ENCODE assay signal across 18 mouse cellular contexts in the genomic region with DNA sequence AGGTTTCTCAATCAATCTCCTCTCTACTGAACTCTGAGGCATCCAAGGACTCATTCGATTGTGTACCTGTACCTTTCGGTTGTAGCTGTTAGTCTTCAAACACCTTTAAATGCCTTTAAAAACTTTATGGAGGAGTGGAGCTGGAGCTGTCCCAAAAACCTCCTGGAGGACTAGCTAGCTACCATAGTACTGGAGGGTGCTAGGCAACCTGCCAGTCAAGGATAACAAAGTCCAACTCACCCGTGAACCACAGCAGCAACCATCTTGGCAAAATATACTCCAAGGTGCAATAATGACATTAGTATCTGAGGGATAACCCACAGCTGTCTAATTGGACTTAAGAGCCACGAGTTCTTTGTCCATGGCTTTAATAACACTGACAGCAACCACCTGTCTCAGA.
"Had no signal": no experiment of that assay in that cellular context is flagged by ENCODE, and none has a peak within 500 bp of the region (broad histone marks: within the 10 kb centered on the region; RNA-seq: fewer than 3 reads in every experiment).

No protein-coding gene starts in this region.

- H3K4me1 ChIP-seq: intestine, embryonic 15.5 days; limb, embryonic 12.5 days; neural tube, embryonic 12.5 days; stomach, embryonic 15.5 days had no signal

- H3K4me3 ChIP-seq: intestine, embryonic 15.5 days; limb, embryonic 12.5 days; limb, embryonic 15.5 days; liver, embryonic 12.5 days; liver, embryonic 15.5 days; midbrain, embryonic 12.5 days; midbrain, embryonic 15.5 days; neural tube, embryonic 12.5 days; neural tube, embryonic 15.5 days; stomach, embryonic 15.5 days had no signal

- H3K36me3 ChIP-seq: intestine, embryonic 15.5 days; limb, embryonic 12.5 days; limb, embryonic 15.5 days; liver, embryonic 12.5 days; liver, embryonic 15.5 days; midbrain, embryonic 12.5 days; midbrain, embryonic 15.5 days; neural tube, embryonic 12.5 days; neural tube, embryonic 15.5 days; stomach, embryonic 15.5 days had no signal

- H3K27me3 ChIP-seq: intestine, embryonic 15.5 days; limb, embryonic 12.5 days; limb, embryonic 15.5 days; liver, embryonic 12.5 days; liver, embryonic 15.5 days; midbrain, embryonic 15.5 days; neural tube, embryonic 12.5 days; neural tube, embryonic 15.5 days; stomach, embryonic 15.5 days had no signal

- H3K9ac ChIP-seq: intestine, embryonic 15.5 days; limb, embryonic 12.5 days; limb, embryonic 15.5 days; liver, embryonic 12.5 days; liver, embryonic 15.5 days; midbrain, embryonic 12.5 days; midbrain, embryonic 15.5 days; neural tube, embryonic 12.5 days; neural tube, embryonic 15.5 days; stomach, embryonic 15.5 days had no signal

- H3K4me2 ChIP-seq: intestine, embryonic 15.5 days; limb, embryonic 12.5 days; limb, embryonic 15.5 days; liver, embryonic 12.5 days; liver, embryonic 15.5 days; midbrain, embryonic 12.5 days; midbrain, embryonic 15.5 days; neural tube, embryonic 12.5 days; neural tube, embryonic 15.5 days; stomach, embryonic 15.5 days had no signal

- ATAC-seq: hindbrain, embryonic 16.5 days; intestine, embryonic 15.5 days; liver, embryonic 12.5 days; midbrain, embryonic 15.5 days had no signal

- H3K27ac ChIP-seq: intestine, embryonic 15.5 days; kidney, postnatal 0 days; limb, embryonic 12.5 days; limb, embryonic 15.5 days; liver, embryonic 12.5 days; liver, embryonic 15.5 days; macrophage; midbrain, embryonic 12.5 days; midbrain, embryonic 15.5 days; neural tube, embryonic 12.5 days; neural tube, embryonic 15.5 days; stomach, embryonic 15.5 days had no signal

- H3K9me3 ChIP-seq: intestine, embryonic 15.5 days; limb, embryonic 12.5 days; limb, embryonic 15.5 days; liver, embryonic 12.5 days; liver, embryonic 15.5 days; midbrain, embryonic 12.5 days; midbrain, embryonic 15.5 days; neural tube, embryonic 12.5 days; neural tube, embryonic 15.5 days; stomach, embryonic 15.5 days had no signal

- DNase-seq: left cerebral cortex, postnatal 4 days; lung, adult 2 months; right cerebral cortex, postnatal 25 days; spleen, adult 18-20 months; thymus, postnatal 25 days had no signal
